Mouse (Mus musculus) thymus, postnatal 4 days (tissue): ENCODE results near the gene Cfap299.
A peak's percentile ranks its signal among the peaks of the same experiment; 100 is the strongest.

Experiments used
- DNase-seq: peaks from one replicate; pipeline ENCODE4 v3.0.0; 2021

The Cfap299 gene

GRCm38 (mm10) chr5:98380360-98380759, 51.3 kb downstream of the Cfap299 start:
- DNase-seq = no peak

DNA sequence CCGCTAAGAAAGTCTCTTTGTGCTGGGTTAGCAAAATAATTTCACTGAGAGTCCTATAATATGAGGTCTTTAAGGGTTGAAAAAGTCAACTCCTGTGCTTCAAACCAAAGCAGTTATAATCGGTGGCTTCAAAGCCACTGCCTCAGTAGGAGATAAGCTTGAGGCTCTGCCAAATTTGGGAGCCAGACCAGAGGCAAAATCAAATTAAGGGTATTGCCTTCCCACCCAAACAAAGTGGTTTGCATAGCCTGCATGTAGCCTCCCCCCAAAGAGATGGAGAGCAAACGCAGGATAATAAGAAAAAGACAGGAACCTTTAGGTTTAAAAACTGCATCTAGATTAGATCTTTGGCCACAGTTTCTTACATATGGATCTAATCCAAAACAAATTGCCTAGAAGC, 58.0 kb downstream of the Cfap299 start:
- DNase-seq = no peak

DNA sequence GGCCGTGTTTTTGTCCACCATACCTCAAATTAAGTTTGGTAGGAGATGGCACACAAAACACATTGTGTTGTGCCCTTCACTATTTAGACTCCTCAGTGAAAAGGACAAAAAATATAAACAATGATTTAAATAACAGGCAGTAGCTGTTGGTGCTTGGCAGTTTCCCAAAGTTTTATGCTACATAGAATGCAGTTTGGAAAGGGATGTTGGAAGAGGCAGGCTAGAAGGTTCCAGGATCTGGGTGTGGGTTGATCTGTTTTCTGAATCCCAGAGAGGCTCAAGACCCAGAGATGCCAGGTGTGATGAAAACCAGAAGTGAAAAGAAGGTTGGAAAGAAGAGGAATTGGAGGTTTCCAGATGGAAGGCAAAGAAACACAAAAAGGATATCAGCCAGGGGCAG, 73.1 kb downstream of the Cfap299 start:
- DNase-seq = no peak

DNA sequence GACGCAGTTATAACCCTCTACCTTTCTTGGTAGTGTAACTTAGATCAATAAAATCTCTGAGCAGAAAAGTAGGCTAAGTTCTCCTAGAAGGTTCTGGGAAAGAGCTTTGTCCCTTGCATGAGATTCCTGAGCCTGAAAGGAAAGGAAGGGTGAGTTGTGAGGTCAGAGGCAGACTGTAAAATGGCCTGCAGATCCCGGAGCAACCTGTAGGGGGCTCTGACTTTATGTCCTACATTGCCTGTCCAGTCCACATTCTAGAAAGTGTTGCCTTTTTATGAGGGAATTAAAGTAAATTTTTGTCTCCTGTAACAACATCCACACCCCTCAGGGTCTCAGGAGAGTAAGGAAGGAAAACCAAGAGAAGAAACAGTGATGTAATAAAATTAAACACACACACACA, 81.0 kb downstream of the Cfap299 start:
- peak; percentile 15 for DNase-seq

GRCm38 (mm10) chr5:98416385-98417145, 87.5 kb downstream of the Cfap299 start:
- no peak for DNase-seq

GRCm38 (mm10) chr5:98424965-98425364, 95.9 kb downstream of the Cfap299 start:
- no peak for DNase-seq

- DNase-seq = no peak
These were observed 97.0 kb downstream of the Cfap299 start for GRCm38 (mm10) chr5:98426112-98426511.

DNA sequence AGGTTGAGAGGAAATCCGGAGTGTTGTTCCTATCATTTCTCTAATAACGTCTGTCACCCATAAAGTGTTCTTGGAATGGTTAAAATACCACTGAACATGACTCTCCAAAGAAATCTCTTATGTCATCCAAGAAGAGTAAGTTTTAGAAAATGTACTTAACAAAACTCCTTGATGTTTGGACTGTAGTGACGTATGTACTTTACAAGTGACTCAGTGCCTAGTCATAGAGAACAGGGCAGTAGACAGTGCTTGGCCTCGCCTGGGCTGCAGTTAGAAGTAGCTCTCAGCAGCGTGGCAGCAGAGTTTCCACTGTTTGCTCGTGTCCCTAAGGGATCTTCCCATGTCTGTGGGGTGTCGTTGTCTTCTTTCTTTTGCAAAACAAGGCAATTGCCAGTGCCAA, 101.0 kb downstream of the Cfap299 start:
- DNase-seq = no peak

DNA sequence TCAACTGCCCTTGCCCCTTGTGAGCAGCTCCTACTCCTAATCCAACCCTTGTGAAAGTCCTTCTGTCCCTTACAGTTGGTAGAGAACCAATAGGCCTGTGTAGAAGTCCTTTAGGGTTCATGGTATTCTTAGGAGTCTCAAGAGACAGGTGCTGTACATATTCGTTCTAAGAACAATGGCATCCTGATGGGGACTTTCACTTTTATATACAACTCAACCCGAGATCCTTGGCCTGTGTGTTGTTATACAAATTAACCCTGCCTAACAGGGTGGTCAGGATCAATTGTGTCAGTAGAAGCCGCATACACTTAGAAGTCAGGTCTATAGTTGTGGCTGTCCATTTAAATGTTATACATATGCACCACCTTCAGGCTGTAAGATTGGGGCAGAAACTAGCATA, 109.6 kb downstream of the Cfap299 start:
- DNase-seq = no peak

- DNase-seq = no peak
These were observed 117.8 kb downstream of the Cfap299 start for GRCm38 (mm10) chr5:98446771-98447462.

DNA sequence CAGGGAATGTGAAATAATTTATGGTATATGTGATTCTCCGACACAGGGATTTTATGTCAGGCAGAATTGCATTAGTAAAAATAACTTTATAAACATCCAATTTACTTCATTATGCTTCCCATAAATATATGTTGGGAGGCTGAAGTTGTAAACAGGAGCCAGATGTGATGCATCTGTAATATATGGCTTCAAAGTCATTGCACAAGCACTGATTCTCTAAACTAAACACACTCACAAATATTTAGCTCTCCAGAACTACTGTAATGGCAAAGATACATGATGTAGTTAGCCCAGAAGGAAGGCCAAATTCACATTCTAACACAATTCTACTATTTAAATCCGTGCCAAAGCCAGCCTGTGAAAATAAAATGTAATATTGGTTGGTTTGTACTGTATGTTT, 120.8 kb downstream of the Cfap299 start:
- DNase-seq = no peak

DNA sequence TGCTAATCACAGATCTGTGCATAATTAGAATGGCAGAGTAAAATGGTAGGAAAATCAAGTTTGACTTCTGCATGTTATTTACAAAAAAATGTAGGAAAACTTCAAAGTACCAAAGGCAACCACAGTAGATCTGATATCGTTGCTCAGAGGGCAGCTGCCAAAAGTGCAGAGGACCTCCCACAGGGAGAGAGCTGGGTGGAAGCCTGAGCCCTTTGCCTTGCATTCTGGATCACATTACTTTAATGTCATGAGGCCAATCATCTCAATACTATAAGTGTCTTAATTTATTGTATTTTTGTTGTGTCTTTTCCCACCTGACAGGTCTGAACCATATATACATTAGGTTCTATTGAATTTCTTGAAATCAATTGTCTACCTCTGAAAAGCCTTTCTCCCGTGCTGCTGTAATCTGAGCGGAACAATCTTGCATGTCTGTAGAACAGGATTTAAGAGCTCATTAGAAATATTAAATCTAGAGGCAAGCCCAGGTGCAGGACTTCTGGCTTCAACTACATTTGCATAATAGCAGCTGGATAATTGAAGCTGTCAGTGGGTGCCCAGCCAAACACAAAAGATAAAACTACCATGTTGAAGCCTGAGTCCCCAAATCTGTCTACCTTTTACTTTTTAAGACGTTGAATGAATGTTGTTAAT, 137.9 kb downstream of the Cfap299 start:
- DNase-seq = no peak

- no peak for DNase-seq
These were observed 140.9 kb downstream of the Cfap299 start for GRCm38 (mm10) chr5:98470052-98470451.

GRCm38 (mm10) chr5:98476539-98476938, 147.4 kb downstream of the Cfap299 start:
- DNase-seq = no peak

DNA sequence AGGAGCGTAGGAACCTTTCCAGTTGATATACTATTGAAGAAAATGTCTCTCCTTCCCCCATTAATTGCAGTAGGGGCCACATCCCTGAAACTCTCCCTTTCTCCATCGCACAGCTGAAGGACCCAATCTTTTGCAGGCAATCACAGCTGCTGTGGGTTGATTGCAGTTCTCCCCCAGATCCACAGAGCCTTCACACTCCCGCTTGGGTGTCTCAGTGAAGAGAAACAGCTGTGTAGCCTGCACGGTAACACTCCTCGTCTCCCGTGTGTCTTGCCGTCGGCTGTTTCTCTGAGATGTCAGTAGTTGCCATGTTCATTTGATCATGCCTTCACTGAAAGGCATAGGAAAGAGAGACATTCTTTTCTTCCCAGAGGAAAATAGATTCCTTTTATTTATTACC, 148.2 kb downstream of the Cfap299 start:
- DNase-seq = no peak

DNA sequence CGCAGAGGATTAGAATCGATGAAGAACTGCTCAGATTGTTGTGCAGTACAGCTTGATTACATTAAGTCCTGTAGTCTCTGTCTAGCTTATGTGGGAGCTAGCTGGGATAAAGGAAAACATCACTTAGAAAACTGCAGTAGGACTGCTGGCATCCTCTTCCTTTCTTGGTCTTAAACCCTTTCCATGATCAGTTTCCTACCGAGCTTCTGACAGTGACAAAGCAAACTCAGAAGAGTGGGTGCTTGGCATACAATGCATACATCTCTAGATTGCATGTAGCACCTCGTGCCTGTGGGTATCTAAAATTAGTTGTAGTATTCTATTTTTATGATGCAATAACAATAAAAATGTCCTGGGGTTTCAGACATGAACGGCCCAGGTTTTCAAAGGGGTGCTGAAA, 154.4 kb downstream of the Cfap299 start:
- no peak for DNase-seq

GRCm38 (mm10) chr5:98485189-98485588, 156.1 kb downstream of the Cfap299 start:
- DNase-seq = no peak

- DNase-seq = no peak
These were observed 169.2 kb downstream of the Cfap299 start for GRCm38 (mm10) chr5:98498317-98498716.

- no peak for DNase-seq
These were observed 187.1 kb downstream of the Cfap299 start for GRCm38 (mm10) chr5:98516214-98516613.

DNA sequence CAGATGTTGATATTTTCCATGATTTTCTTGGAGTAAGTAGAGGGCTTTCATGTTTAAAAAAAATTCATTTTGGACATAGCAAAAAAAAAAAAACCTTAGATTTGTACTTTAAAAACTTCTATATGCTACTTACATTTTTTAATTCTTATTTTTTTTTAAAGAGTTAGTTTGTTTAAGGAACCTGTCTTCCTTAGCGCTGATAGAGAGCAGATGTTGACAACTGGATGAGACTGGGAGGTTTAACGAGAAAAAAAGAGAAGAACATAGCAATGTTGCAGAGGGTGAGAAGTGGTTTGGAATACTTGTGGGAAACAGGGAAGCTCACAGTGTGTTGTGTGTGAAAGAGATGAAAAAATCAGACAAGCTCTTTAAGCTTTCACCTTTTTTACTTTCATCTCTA, 191.0 kb downstream of the Cfap299 start:
- no peak for DNase-seq

DNA sequence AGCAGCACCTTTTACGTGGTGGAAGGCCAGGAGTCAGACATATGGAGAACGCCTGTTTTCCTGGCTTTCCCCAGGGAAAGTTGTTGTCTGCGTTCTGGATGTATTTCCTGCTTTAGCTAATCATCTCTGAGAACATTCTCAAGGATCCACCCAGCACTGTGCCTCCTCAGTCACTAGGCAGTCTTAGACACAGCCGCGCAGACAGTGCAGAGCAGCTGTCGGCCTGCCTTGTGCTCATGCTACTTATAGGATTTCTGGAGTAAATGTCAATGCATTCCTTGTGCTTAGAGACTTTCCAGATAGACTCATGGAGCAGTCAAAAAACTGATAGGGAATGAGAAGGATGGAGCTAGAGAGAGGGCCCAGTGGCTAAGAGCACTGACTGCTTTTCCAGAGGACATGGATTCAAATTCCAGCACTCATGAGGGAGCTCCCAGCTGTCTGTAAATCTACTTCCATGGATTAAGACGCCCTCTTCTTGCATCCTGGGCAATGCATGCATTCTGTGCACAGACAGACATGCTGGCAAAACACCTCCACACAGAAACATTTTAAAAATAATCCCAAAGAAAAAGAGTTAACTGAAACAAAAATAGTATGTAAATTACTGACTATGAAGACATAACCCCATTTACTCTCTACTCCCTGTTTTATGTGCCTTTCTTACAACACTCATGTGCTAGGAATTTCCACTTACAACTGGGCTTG, 193.3 kb downstream of the Cfap299 start:
- DNase-seq = no peak

GRCm38 (mm10) chr5:98523050-98523449, 193.9 kb downstream of the Cfap299 start:
- DNase-seq = no peak

- no peak for DNase-seq
These were observed 194.7 kb downstream of the Cfap299 start for GRCm38 (mm10) chr5:98523783-98524182.
